Mouse (Mus musculus): Measurements from ENCODE around the gene Unc93b1.

Unc93b1 gene

GRCm38 (mm10) chr19:3914535-3914934, 20.5 kb upstream of the Unc93b1 start:
- DNase-seq, result no peak

GRCm38 (mm10) chr19:3916727-3917126, 18.3 kb upstream of the Unc93b1 start:
- DNase-seq, result no peak

- DNase-seq, result no peak
Measured at GRCm38 (mm10) chr19:3919928-3920327, 15.1 kb upstream of the Unc93b1 start.

GRCm38 (mm10) chr19:3922661-3923371, 12.2 kb upstream of the Unc93b1 start:
- DNase-seq, result no peak

GRCm38 (mm10) chr19:3923586-3923985, 11.4 kb upstream of the Unc93b1 start:
- DNase-seq, result peak in 1 of 2 experiments; percentile 25

GRCm38 (mm10) chr19:3924190-3924589, 10.8 kb upstream of the Unc93b1 start:
- DNase-seq, result no peak

GRCm38 (mm10) chr19:3924868-3925267, 10.1 kb upstream of the Unc93b1 start:
- no peak for DNase-seq

GRCm38 (mm10) chr19:3925859-3926258, 9.1 kb upstream of the Unc93b1 start:
- DNase-seq, result no peak

- no peak for DNase-seq
Measured at GRCm38 (mm10) chr19:3926279-3926678, 8.7 kb upstream of the Unc93b1 start.

GRCm38 (mm10) chr19:3926685-3927084, 8.3 kb upstream of the Unc93b1 start:
- no peak for DNase-seq

GRCm38 (mm10) chr19:3927989-3928388, 7.0 kb upstream of the Unc93b1 start:
- DNase-seq, result no peak

- no peak for DNase-seq
Measured at GRCm38 (mm10) chr19:3928779-3929178, 6.2 kb upstream of the Unc93b1 start.

- DNase-seq, result peak; percentile 92 to 96
Measured at GRCm38 (mm10) chr19:3929211-3929941, 5.6 kb upstream of the Unc93b1 start, which contains the start of gene Aldh3b1. Gene Aldh3b1, minus strand, starts transcription at chr19:3929808.

- DNase-seq, result no peak
Measured at GRCm38 (mm10) chr19:3930262-3931057, 4.5 kb upstream of the Unc93b1 start.

GRCm38 (mm10) chr19:3931716-3932115, 3.3 kb upstream of the Unc93b1 start:
- no peak for DNase-seq

- peak; percentile 58 to 72 for DNase-seq
Measured at GRCm38 (mm10) chr19:3935896-3936850, 1.2 kb downstream of the Unc93b1 start.

GRCm38 (mm10) chr19:3942315-3942714, 7.3 kb downstream of the Unc93b1 start:
- no peak for DNase-seq

GRCm38 (mm10) chr19:3942986-3943735, 8.2 kb downstream of the Unc93b1 start:
- peak in 1 of 2 experiments; percentile 54 for DNase-seq

- DNase-seq, result peak in 1 of 2 experiments; percentile 77
Measured at GRCm38 (mm10) chr19:3945872-3946564, 11.0 kb downstream of the Unc93b1 start.

GRCm38 (mm10) chr19:3946715-3947114, 11.7 kb downstream of the Unc93b1 start:
- peak; percentile 73 to 88 for DNase-seq

- DNase-seq, result no peak
Measured at GRCm38 (mm10) chr19:3947813-3948212, 12.8 kb downstream of the Unc93b1 start.

Data from kidney, adult 8-10 months (tissue).